Mouse (Mus musculus): ENCODE results near the gene Ccdc30.

Ccdc30 gene

DNA sequence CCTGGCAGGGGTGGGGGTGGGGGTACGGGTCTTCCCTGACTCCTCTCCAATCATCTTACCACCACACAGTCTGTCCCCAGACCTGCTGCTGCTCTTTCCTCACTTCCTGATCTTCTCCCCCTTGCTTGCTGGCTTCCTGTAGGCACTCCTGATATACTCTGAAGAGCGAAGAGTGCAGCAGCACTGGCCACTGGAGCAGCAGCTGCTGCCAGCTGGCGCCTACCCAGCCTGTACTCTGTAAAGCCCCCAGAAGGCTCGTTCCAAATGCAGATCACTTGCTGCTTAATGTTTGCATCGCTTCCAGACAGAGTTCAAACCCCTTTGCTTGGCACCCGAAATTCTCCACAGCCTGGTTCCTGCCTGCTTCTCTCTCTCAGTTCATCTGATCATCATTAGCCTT is 2.5 kb downstream of the Ccdc30 start:
- DNase-seq, result no peak

DNA sequence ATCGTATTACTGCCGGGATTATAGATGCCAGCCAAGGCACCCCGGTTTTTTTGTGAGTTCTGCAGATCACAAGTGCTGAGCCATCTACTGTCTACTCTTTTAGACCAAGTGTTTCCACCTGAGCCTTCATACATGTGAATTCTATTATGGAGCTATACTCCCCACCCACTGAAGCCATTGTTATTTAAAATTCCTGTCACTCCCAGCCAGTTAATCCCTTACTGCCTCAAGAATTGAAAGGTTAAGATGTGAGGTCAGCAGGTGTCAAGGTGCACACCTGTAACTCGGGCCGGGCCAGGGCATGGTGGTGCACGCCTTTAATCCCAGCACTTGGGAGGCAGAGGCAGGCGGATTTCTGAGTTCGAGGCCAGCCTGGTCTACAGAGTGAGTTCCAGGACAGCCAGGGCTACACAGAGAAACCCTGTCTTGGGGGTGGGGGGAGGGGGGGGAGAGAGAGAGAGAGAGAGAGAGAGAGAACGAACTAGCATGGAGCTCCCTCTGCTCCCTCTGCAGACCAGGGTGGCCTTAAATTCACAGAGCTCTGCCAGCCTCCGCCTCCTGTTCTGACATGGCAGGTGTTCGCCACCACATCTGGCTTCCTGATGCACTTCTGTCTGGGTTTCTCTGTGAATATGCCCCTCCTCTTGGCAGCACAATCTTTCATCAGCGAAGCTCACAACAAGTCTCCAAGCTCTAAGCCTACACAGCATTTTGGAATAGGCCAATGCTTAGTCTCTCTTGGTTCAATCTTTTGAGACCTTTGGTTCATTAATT is 3.3 kb downstream of the Ccdc30 start:
- DNase-seq, result no peak

DNA sequence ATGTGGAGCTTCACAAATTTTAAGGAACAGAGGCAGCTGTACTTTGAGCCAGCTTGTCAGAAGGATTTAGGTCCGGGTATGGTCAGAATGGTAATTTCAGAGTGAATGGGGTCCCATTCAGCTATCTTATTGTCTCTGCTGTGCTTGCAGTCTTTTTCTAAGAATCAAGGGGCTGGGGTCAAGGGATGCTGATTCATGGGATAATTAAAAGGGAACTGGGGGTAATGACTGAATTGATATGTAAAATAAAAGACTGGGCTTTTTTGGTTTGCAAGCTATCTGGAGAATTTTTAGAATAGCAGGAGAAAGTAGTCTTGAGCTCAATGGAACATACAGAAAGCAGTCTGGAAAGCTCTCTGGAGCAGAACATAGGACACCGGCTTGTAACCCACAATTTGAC is 11.9 kb downstream of the Ccdc30 start:
- DNase-seq, result no peak

DNA sequence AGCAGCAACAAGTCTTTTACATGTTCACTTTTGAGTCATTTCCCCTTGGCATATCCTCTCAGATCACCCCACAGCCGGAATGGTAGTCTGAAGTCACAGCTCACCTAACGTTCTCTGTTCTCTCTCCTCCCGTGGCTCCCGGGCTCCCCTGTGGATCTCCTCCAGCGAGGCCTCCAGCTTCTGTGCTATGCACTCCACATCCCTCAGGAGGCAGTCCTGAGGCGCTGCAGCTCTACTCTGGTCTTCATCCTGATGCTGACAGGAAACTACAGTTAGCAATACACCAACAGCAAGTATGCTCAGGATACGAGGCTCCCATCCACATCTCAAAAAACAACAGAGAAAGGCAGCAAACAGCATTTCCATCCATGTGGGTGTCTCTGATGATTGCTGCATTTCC is 14.4 kb downstream of the Ccdc30 start:
- no peak for DNase-seq

DNA sequence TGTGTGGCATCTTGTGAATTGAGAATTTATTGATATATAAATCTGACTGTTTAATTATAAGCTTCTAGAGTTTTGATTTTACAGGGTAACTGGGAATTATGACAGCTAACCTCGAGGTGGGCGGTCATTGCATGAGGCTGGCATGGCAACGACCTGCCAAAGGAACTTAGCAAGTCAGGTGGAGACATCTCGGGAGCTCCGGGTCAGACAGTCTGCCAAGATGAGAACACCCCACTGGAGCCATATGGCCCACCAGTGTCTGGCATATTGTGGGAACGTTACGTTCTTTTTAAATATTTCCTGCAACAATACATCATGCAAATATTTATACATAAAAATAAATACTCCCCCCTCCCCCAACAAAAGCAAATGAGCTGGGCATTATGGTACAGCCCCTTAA is 16.6 kb downstream of the Ccdc30 start:
- no peak for DNase-seq

DNA sequence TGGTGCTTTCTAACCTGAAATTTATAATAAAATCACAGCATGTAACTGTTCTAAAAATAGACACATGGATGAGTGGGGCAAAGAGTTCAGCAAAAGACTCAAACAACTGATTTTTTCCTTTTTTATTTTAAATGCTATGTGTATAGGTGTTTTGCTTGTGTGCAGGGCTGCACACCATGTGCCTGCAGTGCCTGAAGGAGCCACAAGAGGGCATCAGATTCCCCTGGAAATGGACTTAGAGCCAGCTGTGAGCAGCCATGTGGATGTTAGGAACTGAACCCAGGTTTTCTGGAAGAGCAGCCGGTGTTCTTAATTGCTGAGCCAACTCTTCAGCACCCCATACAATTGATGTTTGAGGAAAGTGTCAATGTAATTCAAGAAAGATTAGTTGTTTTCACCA is 25.0 kb downstream of the Ccdc30 start:
- peak in 1 of 2 experiments; percentile 43 for DNase-seq

DNA sequence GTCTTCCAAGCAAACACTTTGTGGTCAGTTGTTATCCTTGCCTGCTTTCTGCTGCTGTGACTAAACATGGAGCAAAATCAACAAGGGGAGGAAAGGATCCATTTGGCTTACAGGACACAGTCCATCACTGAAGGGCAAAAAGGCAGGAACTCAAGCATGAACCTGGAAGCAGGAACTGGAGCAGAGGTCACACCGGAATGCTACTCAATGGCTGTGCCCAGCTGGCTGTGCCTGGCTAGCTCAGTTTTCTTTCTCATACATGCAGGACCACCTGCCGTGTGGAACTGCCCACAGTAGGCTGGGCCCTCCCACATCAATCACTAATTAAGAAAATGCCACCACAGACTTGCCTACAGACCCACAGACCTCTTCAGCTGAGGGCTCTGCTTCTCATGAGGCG is 26.1 kb downstream of the Ccdc30 start:
- peak; percentile 58 to 69 for DNase-seq

DNA sequence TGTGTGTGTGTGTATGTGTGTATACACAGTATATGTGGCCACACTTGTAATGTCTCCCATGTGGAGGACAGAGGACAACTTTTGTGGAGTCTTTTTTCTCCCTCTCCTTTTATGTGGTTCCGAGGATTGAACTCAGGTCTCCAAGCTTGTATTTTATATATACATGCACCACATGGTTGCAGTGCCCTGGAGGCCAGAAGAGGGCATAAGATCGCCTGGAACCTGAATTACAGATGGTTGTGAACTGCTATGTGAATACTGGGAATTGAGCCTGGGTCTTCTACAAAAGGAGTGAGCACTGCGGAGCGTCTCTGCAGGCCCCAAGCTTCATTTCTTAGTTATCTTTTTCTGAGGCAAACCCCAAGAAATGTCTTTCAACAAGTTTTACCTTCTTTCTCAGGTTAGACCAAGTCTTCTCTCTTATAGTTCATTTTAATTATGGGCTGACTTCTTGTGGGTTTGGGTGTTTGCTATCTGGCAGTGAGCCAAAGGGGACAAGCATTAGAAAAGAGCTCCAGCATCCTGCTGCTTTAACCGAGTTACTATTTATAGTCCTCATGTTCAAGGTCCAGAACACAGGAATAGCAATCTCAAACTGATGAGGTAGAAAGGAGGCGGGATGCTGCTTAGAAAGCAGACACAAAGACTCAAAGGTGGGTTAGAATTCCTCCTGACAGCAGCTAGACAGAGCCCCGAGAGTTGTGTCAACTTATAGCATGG is 33.7 kb downstream of the Ccdc30 start:
- DNase-seq, result peak; percentile 11 to 31

DNA sequence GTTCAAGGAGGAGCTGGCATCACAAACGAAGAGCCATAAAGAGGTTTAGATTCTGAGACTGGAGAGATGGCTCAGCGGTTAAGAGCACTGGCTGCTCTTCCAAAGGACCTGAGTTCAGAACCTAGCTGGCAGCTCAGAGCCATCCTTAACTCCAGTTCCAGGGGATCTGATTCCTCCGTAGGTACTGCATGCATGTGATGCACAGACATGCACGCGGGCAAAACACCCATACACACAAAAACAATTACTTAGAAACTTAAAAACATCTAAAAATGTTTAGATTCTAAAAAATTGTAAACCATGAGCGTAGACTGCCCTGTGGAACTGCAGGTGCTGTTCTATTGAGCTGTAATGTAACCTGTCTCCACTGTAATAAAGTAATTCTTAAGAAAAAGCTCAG is 45.9 kb downstream of the Ccdc30 start:
- no peak for DNase-seq

DNA sequence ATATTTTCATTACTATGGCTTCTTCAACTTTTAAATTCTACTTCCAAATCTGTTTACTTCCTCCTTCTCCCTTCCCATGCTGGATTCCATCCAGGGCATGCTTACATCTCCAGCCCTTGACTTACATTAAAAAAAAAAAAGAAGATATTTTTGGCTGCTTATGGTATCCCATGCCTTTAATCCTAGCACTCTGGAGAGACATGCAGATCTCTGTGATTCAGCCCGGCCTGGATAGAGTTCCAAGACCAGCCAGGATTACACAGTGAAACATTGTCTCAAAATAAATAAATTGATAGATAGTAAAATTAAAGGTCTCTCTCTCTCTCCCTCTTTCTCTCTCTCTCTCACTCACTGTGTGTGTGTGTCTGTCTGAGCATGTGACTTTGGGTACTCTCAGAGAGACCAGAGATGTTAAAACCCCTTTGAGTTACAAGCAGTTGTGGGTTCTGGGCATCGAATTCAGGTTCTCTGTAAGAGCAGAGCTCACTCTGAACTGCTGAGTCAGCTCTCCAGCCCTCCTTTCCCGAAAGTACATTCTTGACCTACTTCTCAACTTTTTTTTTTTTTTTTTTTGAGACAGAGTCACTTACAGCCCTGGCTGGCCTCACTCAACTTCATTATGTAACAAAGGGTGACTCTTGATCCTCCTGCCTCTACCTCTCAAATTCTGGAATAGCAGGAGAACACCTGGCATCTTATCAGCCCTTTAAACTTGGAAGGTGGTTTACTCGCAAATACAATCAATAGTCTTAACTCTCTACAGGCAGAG is 48.4 kb downstream of the Ccdc30 start:
- DNase-seq, result peak; percentile 17 to 21

DNA sequence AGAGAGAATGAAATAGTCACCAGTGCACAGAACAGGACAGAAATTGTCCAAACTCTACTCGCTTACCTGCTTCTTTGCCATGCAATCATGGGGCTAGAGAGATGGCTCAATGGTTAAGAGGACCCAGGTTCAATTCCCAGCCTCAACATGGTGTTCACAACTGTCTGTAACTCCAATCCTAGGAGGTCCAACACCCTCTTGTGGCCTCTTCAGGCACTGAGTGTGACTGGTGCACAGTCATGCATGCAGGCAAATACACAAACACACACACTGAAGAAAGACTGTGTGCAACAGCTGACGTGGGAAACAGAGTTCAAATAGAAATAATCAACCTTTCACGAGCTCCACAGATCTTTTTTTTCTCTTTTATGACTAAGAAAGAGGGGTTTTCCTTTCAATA is 53.1 kb downstream of the Ccdc30 start:
- DNase-seq, result no peak

DNA sequence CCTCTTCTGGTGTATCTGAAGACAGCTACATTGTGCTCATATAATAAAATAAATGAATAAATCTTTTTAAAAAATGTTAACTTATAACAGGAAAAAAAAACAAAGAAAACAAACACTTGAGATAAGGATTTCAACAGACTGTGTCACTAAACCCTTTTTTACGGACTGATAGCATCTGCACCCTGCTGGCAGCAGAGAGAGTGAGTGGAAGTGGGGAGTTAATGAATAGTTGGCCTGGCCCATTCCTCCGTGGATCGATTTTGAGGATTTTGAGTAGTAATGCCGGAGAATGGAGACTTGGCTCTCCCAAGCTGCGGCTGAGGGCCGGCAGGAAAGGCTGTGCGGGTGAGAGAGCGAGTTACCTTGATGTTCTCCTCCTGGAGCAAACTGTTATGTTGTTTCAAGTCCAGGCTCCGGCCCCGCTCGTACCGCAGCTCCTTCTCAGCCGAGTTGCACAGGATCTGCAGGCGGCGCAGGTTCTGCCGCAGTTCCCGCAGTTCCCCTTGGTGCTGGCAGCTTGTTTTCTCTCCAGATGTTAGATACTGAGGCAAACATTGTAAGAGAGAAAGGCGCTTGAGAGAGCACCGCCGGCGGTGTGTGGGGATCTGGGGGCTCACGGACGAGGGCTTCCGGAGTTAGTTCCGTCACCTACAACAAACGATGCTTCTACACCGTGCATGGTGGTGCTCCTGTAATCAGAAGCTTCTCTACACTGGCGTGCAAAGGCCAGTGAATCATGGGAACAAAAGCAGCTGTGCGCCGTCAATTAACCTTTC is 55.9 kb downstream of the Ccdc30 start:
- DNase-seq, result no peak

DNA sequence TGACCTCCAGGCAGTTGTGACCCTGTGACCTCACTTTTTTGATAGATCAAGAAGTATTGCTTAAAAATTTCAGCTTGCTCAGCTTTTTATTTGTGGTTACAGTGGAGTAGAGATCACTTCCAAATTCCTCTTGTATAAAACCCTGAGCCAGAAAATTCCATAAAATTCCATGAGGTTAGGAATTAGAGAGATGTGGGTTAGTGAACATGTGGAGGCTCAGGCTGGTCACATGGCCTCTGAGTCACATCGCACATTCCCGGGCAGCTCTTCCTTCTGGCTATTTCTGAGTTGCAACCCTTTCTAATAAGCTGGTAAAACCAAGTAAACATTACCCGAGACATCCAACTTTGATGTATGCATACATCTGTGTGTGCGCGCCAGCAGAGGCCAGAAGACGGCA is 69.8 kb downstream of the Ccdc30 start:
- no peak for DNase-seq

DNA sequence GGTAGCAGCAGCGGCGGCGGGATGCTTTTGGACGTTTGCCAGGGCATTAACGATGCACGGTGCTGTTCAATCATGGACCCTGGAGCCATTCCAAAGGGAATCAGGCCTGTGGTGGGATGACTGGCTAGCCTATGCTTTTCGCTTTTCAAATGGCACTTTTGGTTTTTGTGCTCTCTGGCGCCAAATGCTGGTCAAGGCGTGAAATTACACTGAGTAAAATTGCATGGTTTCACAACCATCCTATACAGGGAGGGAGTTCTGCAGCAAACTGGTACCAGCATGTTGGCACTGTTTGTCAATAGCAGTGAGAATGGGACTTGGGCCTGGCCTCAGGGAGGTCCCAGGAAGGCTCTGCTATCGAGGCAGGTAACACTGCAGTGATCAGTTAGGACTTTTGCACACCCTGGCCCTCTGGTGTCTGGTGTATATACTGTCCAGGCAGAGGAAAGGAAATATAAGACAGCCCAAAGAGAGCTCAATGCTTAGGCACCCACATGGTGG is 76.4 kb downstream of the Ccdc30 start:
- DNase-seq, result peak in 1 of 2 experiments; percentile 21

DNA sequence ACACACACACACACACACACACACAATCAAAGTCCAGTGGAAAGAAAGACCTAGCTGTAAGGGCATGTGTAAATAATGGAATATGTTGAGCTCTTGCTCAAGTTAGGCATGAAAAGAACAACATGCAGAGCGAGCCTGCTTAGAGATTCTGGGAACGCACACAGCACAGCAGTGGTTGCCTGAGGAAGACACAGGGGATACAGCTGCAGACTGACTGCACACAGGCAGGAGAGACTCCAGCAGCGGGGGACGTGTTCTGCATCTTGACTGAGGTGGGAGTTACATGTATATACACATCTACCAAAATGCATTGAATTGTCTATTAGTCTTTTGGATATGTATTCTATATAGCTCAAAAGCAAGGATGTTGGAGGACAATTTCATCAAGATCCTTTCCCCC is 76.9 kb downstream of the Ccdc30 start:
- no peak for DNase-seq

DNA sequence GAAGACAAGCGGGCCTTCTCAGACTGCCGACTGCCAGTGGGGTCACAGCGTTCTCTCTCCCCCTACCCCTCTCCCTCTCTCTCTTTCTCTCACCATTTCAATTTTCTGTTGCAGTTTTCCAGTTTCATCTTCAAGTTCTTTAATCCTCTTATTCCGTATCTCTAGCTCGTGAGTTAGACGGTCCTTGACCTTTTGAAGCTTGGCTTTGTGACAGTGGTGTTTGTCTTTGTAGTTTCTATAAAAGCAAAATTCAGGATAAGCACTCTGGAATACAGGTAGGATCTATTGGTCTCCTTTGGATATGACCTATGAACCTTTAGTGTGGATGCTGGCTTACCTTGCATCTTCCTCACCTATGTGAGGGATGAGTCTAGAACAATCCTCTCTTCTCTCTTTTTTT is 81.8 kb downstream of the Ccdc30 start:
- no peak for DNase-seq

DNA sequence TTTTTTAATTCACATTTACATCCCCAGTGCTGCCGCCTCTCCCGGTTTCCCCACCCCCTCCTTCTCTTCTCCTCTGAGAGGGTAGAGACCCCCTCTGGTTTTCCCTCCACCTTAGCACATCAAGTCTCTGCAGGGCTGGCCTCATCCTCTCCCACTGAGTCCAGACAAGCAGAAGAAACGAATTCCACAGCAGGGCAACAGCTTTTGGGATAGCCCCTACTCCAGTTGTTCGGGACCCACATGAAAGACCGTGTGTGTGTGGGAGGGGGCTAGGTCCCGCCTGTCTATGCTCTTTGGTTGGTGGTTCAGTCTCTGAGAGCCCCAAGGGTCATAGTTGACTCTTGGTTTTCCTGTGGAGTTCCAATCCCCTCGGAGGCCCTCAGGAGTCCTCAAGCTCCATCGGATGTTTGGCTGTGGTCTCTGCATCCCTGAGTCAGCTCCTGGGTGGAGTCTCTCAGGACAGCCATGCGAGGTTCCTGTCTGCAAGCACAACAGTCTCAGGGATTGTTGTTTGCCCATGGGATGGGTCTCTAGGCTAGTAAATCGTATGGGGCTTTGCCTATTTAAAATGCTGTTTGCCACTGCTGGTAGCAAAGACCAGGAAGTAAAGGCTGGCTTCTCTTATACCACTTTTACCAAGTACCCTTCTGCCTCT is 94.3 kb downstream of the Ccdc30 start:
- no peak for DNase-seq

DNA sequence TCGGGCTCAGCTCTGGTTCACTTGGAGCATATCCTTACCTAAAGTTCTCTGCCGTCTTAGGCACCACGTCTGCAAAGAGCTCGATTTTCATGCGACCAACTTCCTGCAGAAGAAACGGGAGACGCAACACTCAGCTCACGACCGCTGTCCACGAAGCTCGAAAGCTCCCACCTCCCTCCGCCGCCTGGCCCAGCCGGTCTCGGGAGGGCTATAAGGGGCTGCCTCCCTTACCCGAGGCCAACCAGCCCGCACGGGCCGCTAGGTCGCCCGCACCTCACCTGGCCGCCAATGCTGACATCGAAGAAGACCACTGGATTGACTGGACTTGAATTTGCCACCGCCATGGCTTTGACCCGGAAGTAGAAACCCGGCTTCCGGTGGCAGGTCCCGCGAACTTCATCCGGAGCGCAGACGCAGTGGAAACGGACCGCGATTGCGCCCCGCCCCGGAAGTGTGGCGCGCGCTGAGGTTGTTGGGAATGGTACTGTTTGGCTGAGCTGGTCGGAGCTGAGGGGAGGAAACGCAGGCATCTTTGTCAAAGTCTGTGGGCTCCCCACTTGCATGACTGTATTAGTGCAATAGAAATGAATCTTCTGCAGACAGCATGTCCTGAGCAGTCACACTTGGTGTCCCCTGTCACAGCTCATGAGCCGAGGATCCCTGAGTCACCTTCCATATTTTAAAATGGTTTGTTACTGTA is 95.0 kb downstream of the Ccdc30 start, which contains the start of gene Ppih:
Gene Ppih (minus strand): TSS at position 416 of the 700 bp plus-strand sequence.
- DNase-seq, result peak; percentile 94 to 96

DNA sequence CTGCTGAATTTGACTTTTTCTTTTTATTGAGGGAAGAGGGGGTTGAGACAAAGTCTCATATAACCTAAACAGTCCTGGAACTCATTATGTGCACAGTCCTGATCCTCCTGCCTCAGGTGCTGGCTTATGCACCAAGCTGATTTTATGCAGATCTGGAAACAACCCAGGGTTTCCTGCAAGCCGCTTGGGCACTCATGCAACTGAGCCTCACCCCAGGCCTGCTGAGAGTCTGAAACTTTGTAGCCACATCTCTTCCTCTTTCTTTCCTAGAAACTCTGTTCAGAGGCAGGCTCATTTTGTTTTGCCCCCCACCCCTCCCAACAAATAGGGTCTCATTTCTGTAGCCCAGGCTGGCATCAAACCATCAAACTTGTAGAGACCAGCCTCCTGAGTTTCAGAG is 101.6 kb downstream of the Ccdc30 start:
- no peak for DNase-seq

DNA sequence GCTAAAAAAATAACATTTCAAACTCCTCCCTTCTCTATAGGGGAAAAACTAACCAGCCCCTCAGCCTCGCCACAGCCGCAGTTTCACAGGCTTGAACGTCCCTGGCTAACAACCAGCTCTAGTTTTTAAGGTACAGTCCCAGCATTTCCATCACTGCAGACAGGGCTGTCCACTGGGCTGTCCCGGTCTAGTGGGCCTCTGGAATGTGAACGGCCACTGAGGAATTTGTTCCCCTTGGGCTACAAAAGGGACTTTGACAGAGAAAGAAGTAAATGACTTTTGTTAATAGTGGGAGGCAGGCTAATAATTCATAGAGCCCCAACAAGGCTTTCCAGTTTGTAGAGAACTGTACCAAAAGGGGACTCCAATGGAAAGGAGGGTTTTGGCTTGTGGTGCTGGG is 109.9 kb downstream of the Ccdc30 start:
- DNase-seq, result peak; percentile 84 to 88

DNA sequence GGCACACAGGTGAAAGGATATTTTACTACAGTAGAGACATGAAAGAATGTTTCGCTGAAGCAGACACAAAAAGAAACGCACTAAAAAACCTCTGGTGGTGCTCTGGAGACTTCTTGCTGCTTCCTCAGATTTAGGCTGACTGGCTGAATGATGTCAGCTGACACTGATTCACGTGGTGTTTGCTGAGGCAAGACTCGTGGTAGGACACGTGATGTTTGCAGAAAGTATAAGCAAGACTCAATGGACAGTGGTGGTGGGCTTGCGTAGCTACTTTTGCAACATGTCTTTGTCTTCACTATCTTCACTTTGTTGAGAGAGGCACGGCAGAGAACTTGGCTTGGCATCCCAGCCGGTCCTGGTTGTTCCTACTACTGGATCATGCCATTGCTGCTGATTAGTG is 112.0 kb downstream of the Ccdc30 start:
- DNase-seq, result peak in 1 of 2 experiments; percentile 51

All from kidney, adult 8-10 months (tissue).